Mouse (Mus musculus): ENCODE measurements around the gene Lrrc46.

DNA sequence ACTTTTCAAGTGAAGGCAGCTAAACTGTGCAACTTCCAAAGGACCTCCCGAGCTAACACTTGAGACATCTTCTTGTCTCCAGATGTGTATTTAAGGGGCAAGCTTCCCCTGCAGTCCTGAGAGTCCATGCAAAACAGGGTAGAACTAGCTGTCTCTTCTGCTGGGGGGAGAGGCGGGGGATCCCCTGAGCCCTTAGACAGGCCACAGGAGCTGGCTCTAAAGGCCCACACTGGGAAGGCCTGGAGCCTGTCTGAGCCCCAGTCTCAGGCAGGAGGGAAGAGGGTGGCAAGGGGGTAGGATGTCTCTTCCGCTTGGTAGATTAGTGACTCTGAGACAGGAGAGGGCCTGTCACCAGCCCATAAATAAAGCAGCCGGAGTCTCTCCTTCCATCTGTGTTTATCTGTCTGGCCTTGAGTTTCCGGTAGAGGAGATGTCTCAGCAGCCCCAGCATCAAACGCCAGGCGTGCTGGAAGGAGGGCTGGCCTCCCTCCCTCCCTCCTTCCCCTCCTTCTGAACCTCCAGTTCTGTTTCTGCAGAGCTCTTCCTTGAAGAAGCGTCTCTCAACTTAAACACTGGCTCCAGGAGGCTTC is 48.4 kb downstream of the Lrrc46 start:
- TF ChIP-seq CTCF (IDR thresholded peaks at IDR 0.05; ENCODE audit: control insufficient read depth, insufficient read depth, low read length) = no peak
- no peak for TF ChIP-seq POLR2A (IDR thresholded peaks at IDR 0.05; ENCODE audit: borderline replicate concordance, control insufficient read depth, low read depth, low read length)
